8 mouse cellular contexts compared by ENCODE assay signal in genomic region chr11:88356598-88357290, GRCm38 (mm10).
DNase-seq lines count a peak whose midpoint lies in the region; ATAC-seq lines count a peak whose summit lies in the region.

No protein-coding gene starts in this region.

- H3K36me3 ChIP-seq in stomach, embryonic 14.5 days (ENCODE audit: control insufficient read depth, insufficient read depth, low read length) = no peaks in the 10 kb centered on the region

- peak overlapping the region; percentile 48 for H3K27ac ChIP-seq in stomach, embryonic 14.5 days (ENCODE audit: low read length)

- no peaks in the 10 kb centered on the region for H3K4me1 ChIP-seq in stomach, embryonic 14.5 days (ENCODE audit: control insufficient read depth, insufficient read depth, low read length)

- H3K4me2 ChIP-seq in stomach, embryonic 14.5 days (replicated peaks; ENCODE audit: low read depth, low read length) = no peak overlapping the region

- H3K9ac ChIP-seq in stomach, embryonic 14.5 days (replicated peaks; ENCODE audit: low read depth, low read length) = no peak overlapping the region

- intact Hi-C loops in left cerebral cortex, postnatal 25 days (cut with DNase I) = no loop called here

- H3K4me3 ChIP-seq in stomach, embryonic 14.5 days (ENCODE audit: low read depth, low read length) = no peak overlapping the region

- DNase-seq in adrenal gland, adult 2 months = peak; percentile 84
- DNase-seq in frontal cortex, postnatal 25 days (ENCODE audit: low spot score in 2 of 2) = peak; percentile 45 to 53
- DNase-seq in hindlimb bud, embryonic 11.5 days (ENCODE audit: extremely low spot score, low read depth, low spot score) = peak; percentile 6
- peak; percentile 70 to 77 for DNase-seq in left cerebral cortex, postnatal 25 days (ENCODE audit: low spot score in 2 of 2)
- DNase-seq in natural killer cell, adult 2 months (ENCODE audit: low spot score in 2 of 2) = no peak

- H3K27me3 ChIP-seq in stomach, embryonic 14.5 days (ENCODE audit: control insufficient read depth, insufficient read depth, low read length) = no peaks in the 10 kb centered on the region

- 52% methylated on average over 8 of the region's 8 CpGs for WGBS in stomach, embryonic 14.5 days

- ATAC-seq in common myeloid progenitor, adult 5-6 weeks (replicated peaks; ENCODE audit: low read depth, poor library complexity, severe bottlenecking) = peak; percentile 67
- peak; percentile 24; the same call in 1 of the 2 replicates for ATAC-seq in megakaryocyte, adult 5-6 weeks (ENCODE audit: poor library complexity, severe bottlenecking)
- ATAC-seq in stomach, embryonic 14.5 days (ENCODE audit: insufficient number of reproducible peaks, insufficient read depth, low FRiP score, low read depth) = peak; percentile 89

- no peaks in the 10 kb centered on the region for H3K9me3 ChIP-seq in stomach, embryonic 14.5 days (ENCODE audit: control insufficient read depth, low read depth, low read length)

Comparison
In these comparisons a context has a peak if more than half of its experiments do, and no peak if none do; other contexts are left out.
1. DNase-seq: peak in adrenal gland, adult 2 months (single experiment), frontal cortex, postnatal 25 days (2 of 2), hindlimb bud, embryonic 11.5 days (single experiment) and left cerebral cortex, postnatal 25 days (2 of 2); none in natural killer cell, adult 2 months (0 of 2).
2. ATAC-seq: peak in every context shown above with its lines; median percentile 89 in stomach, embryonic 14.5 days; 67 in common myeloid progenitor, adult 5-6 weeks; 24 in megakaryocyte, adult 5-6 weeks.